Mouse (Mus musculus): ENCODE measurements around the gene Igf1r. TPM values are rescaled to one million over a fixed set of nuclear protein-coding genes. Genes with fewer than 3 reads are reported as not detected.

The Igf1r gene
- polyA plus RNA-seq, 1 experiment from 2014 or later: 19.7 TPM

DNA sequence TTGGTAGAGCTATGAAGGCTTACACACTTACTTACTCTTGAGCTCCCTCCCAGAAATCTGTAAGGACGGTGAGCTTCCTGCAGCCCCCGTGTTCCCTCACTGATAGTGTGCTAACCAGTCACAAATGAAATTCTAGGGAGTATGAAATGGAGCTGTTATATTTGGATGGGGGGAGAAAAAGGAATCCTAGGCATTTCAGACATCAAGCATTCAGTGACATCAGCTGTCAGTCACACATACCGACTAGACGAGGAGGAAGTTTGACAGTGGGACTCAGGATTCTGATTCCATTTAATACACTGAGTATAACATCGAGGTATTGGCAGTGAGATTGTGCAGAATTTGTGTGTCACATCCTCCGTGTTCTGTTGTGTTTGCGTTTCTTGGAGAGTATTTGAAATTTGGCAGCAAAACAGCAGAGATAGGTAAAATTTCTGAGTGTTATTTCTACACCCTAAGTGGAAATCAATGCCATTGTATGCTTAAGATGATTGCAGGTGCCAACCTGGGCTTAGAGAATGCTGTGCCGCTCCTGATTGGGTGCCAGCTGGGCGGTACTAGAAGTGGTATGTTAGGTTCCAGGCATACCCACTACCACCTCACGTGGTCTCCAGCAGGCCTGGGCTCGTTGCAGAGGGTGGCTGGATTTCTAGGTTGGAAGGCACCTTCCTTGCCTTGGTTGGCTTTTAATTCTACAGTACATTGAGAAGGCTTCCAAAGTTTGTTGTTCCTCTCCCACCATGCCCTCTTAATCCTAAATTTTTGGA, 187.6 kb downstream of the Igf1r start:
- no peaks in the 10 kb centered on the region for H3K9me3 ChIP-seq (ENCODE audit: low read depth, low read length)
- ATAC-seq (ENCODE audit: insufficient read depth) (no peak), DNase-seq (no peak)
- H3K4me2 ChIP-seq: no peak overlapping the region
- 66% methylated on average over 11 of the region's 11 CpGs for WGBS
- no peaks in the 10 kb centered on the region for H3K27me3 ChIP-seq (ENCODE audit: insufficient read depth, low read length)
- H3K27ac ChIP-seq (ENCODE audit: low read depth): no peak overlapping the region
- no peak for TF ChIP-seq CTCF (IDR thresholded peaks at IDR 0.05; ENCODE audit: low read depth)
- peaks cover 5% of the 10 kb centered on the region; the same call in 1 of the 2 replicates for H3K36me3 ChIP-seq (ENCODE audit: insufficient read depth)
- no peak overlapping the region for H3K4me3 ChIP-seq (ENCODE audit: low read depth, low read length)
- H3K9ac ChIP-seq: no peak overlapping the region
- H3K4me1 ChIP-seq (ENCODE audit: insufficient read depth): peaks cover 9% of the 10 kb centered on the region

DNA sequence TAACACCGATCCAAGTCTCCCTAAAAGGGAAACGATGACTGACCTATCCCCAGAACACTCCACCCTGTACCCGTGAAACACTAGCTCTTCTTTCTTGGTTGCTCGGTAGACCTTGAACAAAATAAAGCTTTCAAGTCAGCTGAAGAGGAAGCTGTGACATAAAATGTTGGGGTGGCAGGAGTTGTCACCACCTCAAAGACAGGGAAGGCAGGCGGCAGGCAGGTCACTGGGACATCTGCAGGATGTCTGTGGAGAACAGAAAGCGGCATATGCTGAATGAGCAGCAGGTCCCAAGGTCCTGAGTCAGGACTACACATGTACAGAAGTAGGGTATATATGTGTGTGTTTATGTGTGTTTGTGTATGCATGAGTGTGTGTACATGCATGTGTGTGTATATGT, 191.6 kb downstream of the Igf1r start:
- WGBS: 67% methylated on average over 6 of the region's 6 CpGs
- Histone ChIP-seq H3K4me2 (no peak overlapping the region), H3K9me3 (ENCODE audit: low read depth, low read length) (no peaks in the 10 kb centered on the region), H3K4me1 (ENCODE audit: insufficient read depth) (peaks cover 6% of the 10 kb centered on the region; the same call in 1 of the 2 replicates), H3K4me3 (ENCODE audit: low read depth, low read length) (no peak overlapping the region), H3K27me3 (ENCODE audit: insufficient read depth, low read length) (no peaks in the 10 kb centered on the region), H3K36me3 (ENCODE audit: insufficient read depth) (no peaks in the 10 kb centered on the region), H3K9ac (no peak overlapping the region), H3K27ac (ENCODE audit: low read depth) (no peak overlapping the region)
- TF ChIP-seq CTCF (IDR thresholded peaks at IDR 0.05; ENCODE audit: low read depth): no peak
- no peak for ATAC-seq (ENCODE audit: insufficient read depth)
- DNase-seq: no peak

DNA sequence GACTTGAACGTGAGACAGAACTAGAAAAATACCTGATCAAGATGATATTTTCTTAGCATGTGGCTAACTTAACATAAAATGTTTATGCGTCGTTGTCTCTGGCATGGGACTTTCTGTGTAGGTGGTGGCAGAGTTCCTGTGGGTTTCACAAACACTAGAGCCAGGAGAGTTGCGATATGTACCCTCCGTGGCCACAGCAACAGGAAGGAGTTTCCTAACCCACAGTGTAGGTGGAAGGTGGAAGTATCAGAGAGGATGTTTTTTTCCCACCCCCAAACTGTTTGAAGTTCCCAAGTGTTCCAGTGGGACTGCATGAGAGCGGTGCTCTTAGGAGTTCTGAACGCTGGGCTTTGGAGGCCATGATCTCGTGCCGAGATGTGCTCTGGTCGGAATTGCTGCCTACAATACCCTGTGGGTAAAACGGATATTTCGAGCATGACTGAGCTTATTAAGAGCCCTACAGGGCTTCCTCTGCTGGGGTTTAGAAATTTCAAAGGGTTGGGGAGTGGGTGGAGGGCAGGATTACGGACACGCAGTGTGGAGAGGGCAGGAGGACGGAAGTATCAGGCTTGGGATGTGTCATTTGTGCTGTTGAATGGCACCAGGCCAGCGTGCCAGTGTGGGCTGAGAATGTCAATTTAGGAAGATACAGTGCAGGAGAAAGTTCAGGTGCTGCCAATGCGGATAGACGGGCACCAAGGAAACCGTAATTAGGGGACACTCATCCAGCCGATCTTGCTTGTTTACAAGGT, 195.8 kb downstream of the Igf1r start:
- ATAC-seq (ENCODE audit: insufficient read depth): no peak
- H3K4me3 ChIP-seq (ENCODE audit: low read depth, low read length): no peak overlapping the region
- no peaks in the 10 kb centered on the region for H3K9me3 ChIP-seq (ENCODE audit: low read depth, low read length)
- 79% methylated on average over 20 of the region's 20 CpGs for WGBS
- H3K4me2 ChIP-seq: no peak overlapping the region
- H3K27ac ChIP-seq (ENCODE audit: low read depth): no peak overlapping the region
- peaks cover 12% of the 10 kb centered on the region; the same call in 1 of the 2 replicates for H3K4me1 ChIP-seq (ENCODE audit: insufficient read depth)
- no peak overlapping the region for H3K9ac ChIP-seq
- no peak for DNase-seq
- H3K36me3 ChIP-seq (ENCODE audit: insufficient read depth): no peaks in the 10 kb centered on the region
- H3K27me3 ChIP-seq (ENCODE audit: insufficient read depth, low read length): no peaks in the 10 kb centered on the region
- TF ChIP-seq CTCF (IDR thresholded peaks at IDR 0.05; ENCODE audit: low read depth): no peak

DNA sequence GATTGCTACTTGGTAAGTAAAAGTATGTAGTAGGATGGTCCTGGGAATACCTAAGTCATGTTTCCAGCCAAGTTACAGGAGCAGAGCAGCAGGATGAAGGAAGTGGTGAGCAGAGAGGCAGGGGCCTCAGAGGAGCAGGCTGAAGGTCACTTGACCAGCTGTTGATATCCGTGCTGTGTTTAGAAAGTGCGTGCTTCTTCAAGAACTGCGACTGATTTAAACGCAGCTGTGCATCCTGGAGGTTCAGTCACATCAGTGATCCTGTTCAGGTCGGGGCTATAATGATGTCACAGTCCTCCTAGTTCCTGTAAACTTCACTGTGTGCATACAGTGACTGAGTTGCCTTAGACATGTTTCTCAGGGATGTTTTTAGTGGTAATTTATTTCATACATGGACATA, 199.3 kb downstream of the Igf1r start:
- 21% methylated on average over 5 of the region's 5 CpGs for WGBS
- peaks cover 16% of the 10 kb centered on the region; the same call in 1 of the 2 replicates for H3K4me1 ChIP-seq (ENCODE audit: insufficient read depth)
- no peak overlapping the region; the same call in 1 of the 2 replicates for H3K27ac ChIP-seq (ENCODE audit: low read depth)
- H3K9ac ChIP-seq: no peak overlapping the region
- H3K4me2 ChIP-seq: no peak overlapping the region
- TF ChIP-seq CTCF (IDR thresholded peaks at IDR 0.05; ENCODE audit: low read depth): no peak
- ATAC-seq (ENCODE audit: insufficient read depth) (peak; percentile 57; the same call in 1 of the 2 replicates), DNase-seq (peak; percentile 46)
- H3K4me3 ChIP-seq (ENCODE audit: low read depth, low read length): no peak overlapping the region
- no peaks in the 10 kb centered on the region for H3K27me3 ChIP-seq (ENCODE audit: insufficient read depth, low read length)
- no peaks in the 10 kb centered on the region for H3K36me3 ChIP-seq (ENCODE audit: insufficient read depth)
- H3K9me3 ChIP-seq (ENCODE audit: low read depth, low read length): no peaks in the 10 kb centered on the region

DNA sequence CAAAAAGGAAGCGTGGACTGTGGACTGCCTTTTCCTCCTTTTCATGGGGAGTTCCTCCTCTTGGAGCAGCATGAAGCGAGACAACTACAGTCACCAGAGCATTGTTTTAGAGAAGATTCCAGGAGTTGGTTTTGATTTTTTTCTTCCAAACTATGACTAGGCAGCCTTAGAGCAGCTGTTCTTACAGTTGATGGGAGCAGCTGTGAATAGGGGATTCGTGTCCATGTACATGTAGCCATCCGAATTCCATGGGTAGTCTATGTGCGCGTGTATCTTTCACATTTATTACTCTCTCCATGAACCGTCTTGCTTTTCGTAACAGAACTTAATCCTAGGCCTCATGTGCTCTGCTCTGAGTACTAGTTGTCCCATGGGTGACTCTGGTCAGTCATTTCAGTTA, 199.8 kb downstream of the Igf1r start:
- no peaks in the 10 kb centered on the region for H3K36me3 ChIP-seq (ENCODE audit: insufficient read depth)
- no peak overlapping the region for H3K4me2 ChIP-seq
- TF ChIP-seq CTCF (IDR thresholded peaks at IDR 0.05; ENCODE audit: low read depth): no peak
- no peaks in the 10 kb centered on the region for H3K27me3 ChIP-seq (ENCODE audit: insufficient read depth, low read length)
- H3K4me3 ChIP-seq (ENCODE audit: low read depth, low read length): no peak overlapping the region
- peak overlapping the region; percentile 9; the same call in 1 of the 2 replicates for H3K27ac ChIP-seq (ENCODE audit: low read depth)
- ATAC-seq (ENCODE audit: insufficient read depth) (no peak), DNase-seq (no peak)
- H3K9ac ChIP-seq: no peak overlapping the region
- H3K4me1 ChIP-seq (ENCODE audit: insufficient read depth): peaks cover 16% of the 10 kb centered on the region; the same call in 1 of the 2 replicates
- H3K9me3 ChIP-seq (ENCODE audit: low read depth, low read length): no peaks in the 10 kb centered on the region
- WGBS: 82% methylated on average over 8 of the region's 8 CpGs

DNA sequence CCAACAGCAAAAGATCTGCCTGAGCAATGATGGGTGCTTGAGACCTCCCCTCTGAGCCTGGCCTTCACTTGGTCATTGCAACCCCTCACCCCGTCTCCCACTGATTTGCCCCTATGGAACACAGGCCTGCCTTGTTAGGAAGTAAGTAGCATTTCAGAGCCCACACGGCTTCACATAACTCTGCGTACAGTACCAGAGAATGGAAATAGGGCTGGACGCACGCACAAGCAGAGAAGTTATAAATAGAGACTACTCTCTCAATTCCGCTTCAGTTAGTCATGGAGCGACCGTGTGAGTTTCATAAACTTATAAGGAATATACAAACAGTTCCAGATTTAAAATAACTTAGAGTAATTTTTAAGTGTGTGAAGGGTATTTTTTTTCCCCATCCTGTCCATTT, 200.6 kb downstream of the Igf1r start:
- TF ChIP-seq CTCF (IDR thresholded peaks at IDR 0.05; ENCODE audit: low read depth): no peak
- H3K9me3 ChIP-seq (ENCODE audit: low read depth, low read length): no peaks in the 10 kb centered on the region
- WGBS: 67% methylated on average over 8 of the region's 8 CpGs
- no peak overlapping the region for H3K9ac ChIP-seq
- ATAC-seq (ENCODE audit: insufficient read depth) (no peak), DNase-seq (peak; percentile 38)
- no peak overlapping the region for H3K4me3 ChIP-seq (ENCODE audit: low read depth, low read length)
- peak overlapping the region; percentile 9; the same call in 1 of the 2 replicates for H3K27ac ChIP-seq (ENCODE audit: low read depth)
- no peak overlapping the region for H3K4me2 ChIP-seq
- H3K27me3 ChIP-seq (ENCODE audit: insufficient read depth, low read length): no peaks in the 10 kb centered on the region
- no peaks in the 10 kb centered on the region for H3K36me3 ChIP-seq (ENCODE audit: insufficient read depth)
- peaks cover 16% of the 10 kb centered on the region; the same call in 1 of the 2 replicates for H3K4me1 ChIP-seq (ENCODE audit: insufficient read depth)

DNA sequence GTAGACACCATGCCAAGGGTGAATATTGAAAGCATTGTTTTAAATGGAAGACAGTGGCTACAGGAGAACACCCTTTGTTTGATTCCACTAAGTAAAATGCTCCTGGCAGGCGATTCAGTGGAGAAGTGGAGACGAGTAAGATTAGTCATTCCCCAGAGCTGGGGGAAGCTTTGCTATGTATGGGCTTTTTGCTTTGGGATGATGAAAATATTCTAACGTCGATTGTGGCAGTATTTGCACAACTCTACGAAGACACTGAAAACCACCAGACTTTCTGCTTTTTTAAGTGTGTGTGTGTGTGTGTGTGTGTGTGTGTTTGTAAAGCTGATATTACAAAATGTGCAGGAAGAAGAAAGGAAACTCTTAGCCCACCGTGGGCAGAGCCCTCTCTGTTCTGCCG, 202.0 kb downstream of the Igf1r start:
- Histone ChIP-seq H3K9ac (no peak overlapping the region), H3K4me2 (no peak overlapping the region), H3K9me3 (ENCODE audit: low read depth, low read length) (no peaks in the 10 kb centered on the region), H3K27me3 (ENCODE audit: insufficient read depth, low read length) (no peaks in the 10 kb centered on the region), H3K27ac (ENCODE audit: low read depth) (peak overlapping the region; percentile 51; the same call in 1 of the 2 replicates), H3K36me3 (ENCODE audit: insufficient read depth) (no peaks in the 10 kb centered on the region), H3K4me3 (ENCODE audit: low read depth, low read length) (no peak overlapping the region), H3K4me1 (ENCODE audit: insufficient read depth) (peaks cover 16% of the 10 kb centered on the region; the same call in 1 of the 2 replicates)
- ATAC-seq (ENCODE audit: insufficient read depth) (no peak), DNase-seq (no peak)
- WGBS: 39% methylated on average over 7 of the region's 7 CpGs
- TF ChIP-seq CTCF (IDR thresholded peaks at IDR 0.05; ENCODE audit: low read depth): no peak
